Mouse (Mus musculus): ENCODE data around the gene Cmbl.
A peak's percentile ranks its signal among the peaks of the same experiment; 100 is the strongest.
"Not testable (repeated sequence)": the region's sequence is repeated elsewhere in the genome, so short reads cannot be mapped to it uniquely, and the experiment has no call there.

Cmbl gene

DNA sequence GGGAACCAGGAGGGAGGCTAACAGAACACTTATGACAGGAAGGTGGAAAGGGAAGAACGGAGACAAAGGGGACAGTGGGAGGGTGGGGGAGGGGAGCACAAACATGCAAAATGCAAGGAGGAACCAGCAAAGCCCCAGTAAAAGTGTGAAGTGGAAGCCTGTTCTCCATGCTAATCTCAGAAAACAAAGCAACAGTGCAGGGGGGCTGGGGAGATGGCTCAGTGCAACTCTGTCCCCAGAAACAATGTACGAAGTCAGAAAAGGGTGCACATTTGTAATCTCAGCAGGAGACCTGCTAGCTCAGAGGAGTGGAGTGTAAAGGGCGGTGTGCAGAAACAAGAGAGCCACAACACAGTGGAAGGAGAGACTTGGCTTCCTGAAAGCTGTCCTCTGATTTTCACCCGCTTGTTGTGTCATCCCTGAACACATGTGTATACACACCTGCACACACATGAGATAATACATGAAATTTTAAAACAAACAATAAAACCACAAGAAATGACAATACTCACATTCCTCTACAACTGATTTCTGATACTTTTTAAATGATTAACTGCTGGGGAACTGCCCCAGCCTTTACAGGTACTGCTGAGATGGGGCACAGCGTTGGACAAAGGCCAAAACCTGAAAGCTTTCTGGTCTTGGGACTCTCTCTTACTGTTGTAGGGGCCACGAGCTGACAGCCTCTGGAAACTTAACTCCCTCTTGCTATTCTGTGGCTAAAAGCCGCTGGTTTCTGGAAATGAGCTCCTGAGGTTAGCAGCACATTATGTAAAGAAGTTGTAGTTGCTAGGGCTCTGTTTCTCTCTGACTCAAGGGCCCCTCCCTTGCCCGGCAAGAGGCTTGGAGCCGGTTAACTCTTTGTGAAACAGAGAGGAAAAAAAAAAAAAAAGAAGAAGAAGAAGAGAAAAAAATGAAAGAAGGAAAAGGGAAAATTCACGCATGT, 22.9 kb upstream of the Cmbl start:
- DNase-seq (ENCODE audit: low read depth, low spot score), result no peak

GRCm38 (mm10) chr15:31543246-31543645, 21.9 kb upstream of the Cmbl start:
- DNase-seq (ENCODE audit: low read depth, low spot score), result no peak

DNA sequence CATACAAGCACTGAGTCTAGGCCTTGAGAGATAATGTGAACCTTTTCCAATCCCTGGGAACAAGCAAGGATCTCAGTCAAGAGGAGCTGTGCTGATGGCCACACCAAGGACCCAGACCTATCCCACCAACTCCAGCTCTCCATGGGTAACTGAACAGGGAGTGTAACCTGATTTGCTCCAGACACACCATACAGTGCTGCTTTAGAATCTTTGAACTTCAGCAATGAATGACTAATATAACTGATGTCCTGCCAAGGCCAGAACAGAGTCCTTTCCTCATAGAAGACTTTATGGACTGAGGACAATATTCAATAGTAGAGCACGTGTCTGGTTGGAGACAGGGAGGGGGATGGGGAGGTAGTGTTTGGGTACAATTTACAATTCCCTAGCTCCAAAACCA, 20.1 kb upstream of the Cmbl start:
- DNase-seq (ENCODE audit: low read depth, low spot score), result no peak

DNA sequence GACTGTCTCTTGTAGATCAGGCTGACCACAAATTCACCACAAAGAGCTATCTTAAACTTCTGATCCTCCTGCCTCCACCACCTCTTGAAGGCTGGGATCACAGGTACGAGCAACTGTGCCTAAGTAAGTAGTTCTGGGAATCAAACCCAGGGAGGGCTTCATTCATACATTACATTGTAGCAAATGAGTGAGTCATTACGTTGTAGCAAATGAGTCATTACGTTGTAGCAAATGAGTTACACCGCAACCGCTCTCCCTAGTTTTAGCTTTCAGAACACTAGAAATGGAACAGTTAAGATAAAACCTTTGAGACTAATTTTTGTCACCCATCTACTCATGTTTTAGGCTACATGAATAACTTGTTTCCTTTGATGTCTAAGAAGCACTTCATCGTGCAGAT, 18.9 kb upstream of the Cmbl start:
- no peak for DNase-seq (ENCODE audit: low read depth, low spot score)

GRCm38 (mm10) chr15:31547421-31547820, 17.8 kb upstream of the Cmbl start:
- no peak for DNase-seq (ENCODE audit: low read depth, low spot score)

- no peak for DNase-seq (ENCODE audit: low read depth, low spot score)
These were observed 14.8 kb upstream of the Cmbl start for GRCm38 (mm10) chr15:31550381-31550780.

DNA sequence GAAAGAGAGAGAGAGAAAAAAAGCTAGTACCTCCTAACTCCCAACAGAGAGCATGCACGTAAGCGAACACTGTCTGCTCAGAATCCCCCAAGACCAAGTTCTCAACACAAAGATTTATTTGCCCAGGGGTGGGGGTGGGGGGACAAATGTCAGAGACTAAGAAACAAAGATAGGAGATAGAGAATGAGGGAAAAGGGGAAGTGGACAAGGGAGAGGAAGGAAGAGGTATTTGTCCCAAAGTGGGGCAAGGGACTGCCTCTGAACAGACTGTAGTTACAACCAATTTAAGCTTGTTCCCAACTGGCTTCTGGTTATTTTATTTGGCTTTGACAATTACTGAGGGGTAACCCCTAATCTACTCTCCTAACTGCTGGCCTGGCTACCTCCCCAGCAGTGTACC, 10.3 kb upstream of the Cmbl start:
- no peak for DNase-seq (ENCODE audit: low read depth, low spot score)

- DNase-seq (ENCODE audit: low read depth, low spot score), result no peak
These were observed 3.8 kb upstream of the Cmbl start for GRCm38 (mm10) chr15:31561390-31561789.

DNA sequence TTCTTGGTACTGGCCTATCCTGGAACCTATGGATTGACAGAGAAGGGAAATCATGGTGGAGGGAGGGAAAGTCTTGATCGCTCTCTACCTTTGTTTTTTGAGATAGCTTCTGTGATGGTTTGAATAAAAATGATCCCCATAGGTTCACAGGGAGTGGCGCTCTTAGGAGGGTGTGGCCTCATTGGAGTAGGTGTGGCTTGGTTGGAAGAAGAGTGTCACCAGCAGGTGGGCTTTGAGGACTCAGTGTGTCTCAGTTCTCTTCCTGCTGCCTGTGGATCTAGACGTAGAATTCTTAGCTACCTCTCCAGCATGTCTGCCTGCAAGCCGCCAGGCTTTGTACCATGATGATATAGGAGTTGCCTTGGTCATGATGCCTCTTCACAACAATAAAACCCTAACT, 3.2 kb upstream of the Cmbl start:
- no peak for DNase-seq (ENCODE audit: low read depth, low spot score)

DNA sequence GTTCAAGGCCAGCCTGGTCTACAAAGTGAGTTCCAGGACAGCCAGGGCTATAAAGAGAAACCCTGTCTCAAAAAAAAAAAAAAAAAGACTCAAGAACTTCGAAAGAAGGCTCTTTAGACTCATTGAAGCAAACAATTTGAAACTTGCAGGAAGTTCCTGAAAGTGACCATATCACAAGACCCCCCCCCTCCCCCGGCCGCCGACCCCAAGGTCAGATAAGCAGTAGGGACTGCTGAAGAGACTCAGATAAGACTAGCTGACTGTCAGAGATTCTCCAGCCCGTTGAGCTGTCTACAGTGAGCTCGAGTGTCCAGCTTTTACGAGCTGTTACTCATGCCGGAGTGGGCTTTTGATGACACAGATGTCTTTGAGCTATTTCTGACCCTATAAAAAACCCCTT, 2.3 kb upstream of the Cmbl start:
- DNase-seq (ENCODE audit: low read depth, low spot score), result no peak

DNA sequence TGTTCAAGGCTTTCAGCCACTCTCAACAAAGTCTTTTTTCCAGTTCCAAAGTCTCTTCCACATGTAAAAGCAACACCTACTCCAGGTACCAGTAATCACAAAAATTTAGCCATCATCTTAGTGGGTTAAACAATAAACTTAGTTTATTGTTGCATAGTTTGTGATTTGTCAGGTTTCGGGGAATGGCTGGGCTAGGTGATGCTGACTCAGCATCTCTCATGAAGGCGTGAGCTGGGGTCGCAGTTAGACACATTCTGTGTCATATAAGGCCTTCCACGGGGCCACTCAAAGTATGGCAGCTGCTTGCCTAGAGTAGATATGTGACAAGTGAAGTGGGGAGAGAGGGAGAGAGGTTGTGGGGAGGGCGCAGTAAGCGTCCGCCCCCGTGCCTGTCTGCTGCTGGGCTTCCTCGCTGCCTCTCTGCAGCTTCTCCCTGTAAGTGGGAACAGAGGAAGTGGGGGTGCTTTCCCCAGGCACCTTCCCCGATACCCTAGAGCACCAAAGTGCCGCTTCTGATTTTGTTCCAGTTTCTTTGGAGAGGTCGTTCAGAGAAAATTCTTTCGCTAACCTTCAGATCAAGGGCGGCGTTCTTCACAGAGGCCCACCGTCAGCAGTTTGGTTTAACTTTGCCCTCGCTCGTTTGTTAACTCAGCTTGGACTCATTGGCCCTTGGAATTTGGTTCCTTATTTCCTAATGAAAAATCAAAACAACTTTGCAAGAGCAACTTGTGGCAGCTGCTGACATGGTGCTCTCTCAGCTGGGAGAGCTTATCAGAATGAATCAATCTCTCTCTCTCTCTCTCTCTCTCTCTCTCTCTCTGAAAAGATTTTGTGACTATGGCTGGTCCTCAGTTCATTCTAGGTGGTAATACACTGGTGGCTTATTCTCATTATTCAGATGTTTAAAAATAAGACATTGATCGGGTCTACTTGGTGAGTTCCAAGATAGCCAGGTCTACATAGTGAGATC, 1.3 kb upstream of the Cmbl start:
- no peak for DNase-seq (ENCODE audit: low read depth, low spot score)

DNA sequence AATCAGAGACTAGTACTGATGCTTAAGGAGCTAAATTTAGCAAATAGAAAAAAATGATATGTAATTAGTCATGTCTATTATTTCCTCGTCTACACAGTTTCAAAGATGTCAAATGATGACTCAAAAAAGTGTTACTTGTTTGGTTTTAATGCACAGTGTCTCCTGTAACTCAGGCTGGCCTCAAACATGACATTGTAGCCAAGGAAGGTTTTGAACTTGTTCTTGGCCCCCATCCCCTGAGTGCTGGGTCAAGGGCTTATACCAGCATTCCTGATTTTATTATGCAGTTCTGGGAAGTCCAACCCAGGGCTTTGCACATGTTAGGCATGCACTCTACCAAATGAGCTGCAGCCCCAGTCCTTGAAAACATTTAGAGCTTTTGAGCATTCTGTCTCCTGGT, 597 bp downstream of the Cmbl start:
- DNase-seq (ENCODE audit: low read depth, low spot score), result no peak

DNA sequence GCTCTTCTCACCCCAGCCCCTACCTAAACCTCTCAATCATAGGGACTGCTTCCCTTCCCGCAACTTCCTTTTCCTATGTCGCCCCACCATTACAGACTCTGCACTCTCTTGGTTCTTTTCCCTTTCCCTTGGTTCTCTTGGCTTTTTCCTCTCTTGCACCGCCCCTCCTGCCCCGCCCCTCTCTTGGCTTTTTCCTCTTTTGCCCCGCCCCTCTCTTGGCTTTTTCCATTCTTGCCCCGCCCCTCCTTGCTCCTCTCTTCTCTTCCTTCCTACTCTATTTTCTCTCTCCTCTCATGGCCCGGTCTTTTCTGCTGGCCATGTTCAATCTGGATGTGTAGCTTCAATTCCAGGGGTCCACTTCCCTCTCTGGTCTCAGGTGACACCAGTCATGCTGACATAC, 2.2 kb downstream of the Cmbl start:
- no peak for DNase-seq (ENCODE audit: low read depth, low spot score)

- peak; percentile 55 for DNase-seq (ENCODE audit: low read depth, low spot score)
These were observed 3.4 kb downstream of the Cmbl start for GRCm38 (mm10) chr15:31568581-31568996.

DNA sequence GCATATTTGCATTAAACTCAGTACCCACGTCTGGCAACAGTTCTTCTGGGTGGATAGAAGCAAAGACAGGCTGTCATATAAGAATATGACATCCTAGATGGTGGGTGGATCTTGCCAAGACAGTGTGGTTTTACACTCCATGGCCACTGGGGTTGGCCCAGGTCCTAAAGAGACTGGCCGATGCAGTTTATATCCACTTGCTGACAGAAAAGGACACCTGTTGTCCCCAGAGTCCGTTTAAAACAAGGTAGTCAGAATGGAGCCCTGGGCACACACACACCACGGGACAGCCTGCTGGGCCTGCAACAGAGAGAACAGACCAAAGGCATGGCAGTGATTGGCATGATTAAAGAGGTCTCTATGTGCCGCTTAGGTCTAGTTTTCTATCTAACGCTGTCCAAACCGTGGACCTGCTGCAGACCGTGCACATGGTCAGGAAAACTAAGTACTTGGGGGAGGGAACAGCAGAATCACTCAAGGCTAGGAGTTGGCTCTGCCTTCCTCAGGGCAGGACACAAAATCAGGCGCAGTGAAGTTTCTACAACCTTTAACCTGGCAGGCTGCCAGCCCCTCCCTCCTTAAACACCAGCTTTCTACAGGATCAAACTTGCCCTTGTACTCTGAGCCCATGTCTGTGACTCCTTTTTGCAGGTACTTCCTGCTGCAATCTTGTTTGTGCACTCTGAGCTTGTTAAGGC, 4.3 kb downstream of the Cmbl start:
- DNase-seq (ENCODE audit: low read depth, low spot score), result no peak

- no peak for DNase-seq (ENCODE audit: low read depth, low spot score)
These were observed 5.8 kb downstream of the Cmbl start for GRCm38 (mm10) chr15:31570959-31571358.

DNA sequence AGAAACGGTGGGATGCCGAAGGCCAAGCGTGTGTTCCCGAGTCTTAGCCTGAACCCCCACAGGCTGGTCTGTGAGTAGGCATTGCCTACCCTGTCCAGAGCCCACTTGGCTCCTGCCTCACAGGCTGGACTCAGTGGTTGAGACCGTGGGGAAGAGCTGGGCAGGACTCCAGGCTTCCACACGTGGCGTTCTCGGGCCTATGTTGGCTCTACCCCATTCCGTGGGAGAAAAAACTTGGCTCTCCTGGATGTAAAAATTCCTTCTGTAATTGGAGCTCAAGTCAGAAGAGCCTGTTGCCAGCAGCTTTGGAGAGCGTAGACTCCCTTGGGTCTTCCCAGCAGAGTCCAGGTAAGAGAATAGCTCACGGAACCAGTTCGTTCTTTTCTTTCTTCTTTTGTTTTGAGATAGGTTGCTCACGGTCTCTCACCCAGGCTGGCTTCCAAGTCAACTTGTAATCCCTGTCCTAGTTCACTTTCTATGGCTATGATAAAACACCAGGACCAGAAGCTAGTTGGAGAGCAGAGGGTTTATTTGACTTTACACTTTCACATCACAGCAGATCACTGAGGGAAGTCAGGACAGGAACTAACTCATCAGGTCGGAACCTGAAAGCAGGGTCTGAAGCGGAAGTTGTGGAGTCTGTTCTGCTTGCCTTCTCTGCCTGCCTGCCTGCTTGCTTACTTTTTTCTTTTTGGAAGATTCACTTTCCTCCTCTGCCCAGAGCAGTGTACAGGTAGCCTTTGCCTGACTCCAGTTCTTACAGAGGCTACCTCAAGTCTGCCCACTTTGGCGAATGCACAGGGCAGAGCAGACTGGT, 6.9 kb downstream of the Cmbl start:
- DNase-seq (ENCODE audit: low read depth, low spot score), result no peak

DNA sequence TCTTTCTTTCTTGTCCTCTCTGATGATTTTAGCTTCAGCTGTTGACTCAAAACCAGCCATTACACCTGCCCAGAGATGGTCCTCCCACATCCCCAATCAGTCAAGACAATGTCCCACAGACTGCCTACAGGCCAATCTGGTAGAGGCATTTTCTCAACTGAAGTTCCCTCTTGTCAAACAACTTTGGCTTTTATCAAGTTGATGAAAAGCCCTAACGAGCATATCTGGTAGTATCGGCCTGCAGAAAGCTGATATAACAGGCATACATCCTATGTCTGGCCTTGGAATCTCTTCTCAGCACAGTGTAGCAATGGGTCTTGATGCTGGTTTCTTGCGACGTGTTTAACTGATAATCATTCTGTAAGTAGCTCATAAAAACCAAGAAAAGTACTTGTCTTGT, 8.1 kb downstream of the Cmbl start:
- no peak for DNase-seq (ENCODE audit: low read depth, low spot score)

- no peak for DNase-seq (ENCODE audit: low read depth, low spot score)
These were observed 8.5 kb downstream of the Cmbl start for GRCm38 (mm10) chr15:31573692-31574091.

DNA sequence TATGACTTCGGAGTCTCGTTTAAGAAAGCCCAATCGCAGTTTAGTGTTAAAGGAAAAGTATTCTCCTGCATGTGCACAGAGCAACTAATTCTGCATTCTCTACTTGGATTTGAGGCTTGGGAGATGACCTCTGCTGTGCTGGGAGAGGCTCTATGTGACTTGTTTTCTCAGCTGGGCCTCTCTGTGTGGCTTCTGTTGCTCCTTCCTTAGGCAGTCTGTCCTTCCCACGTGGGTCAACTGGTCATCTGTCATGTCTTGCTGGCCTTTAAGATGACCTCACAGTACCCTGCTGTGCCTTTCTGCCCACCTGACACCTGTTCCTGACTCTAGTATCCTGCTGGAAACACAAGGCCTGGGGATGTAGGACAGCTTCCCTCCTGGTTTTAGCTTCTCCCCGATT, 10.9 kb downstream of the Cmbl start:
- peak; percentile 41 for DNase-seq (ENCODE audit: low read depth, low spot score)

DNA sequence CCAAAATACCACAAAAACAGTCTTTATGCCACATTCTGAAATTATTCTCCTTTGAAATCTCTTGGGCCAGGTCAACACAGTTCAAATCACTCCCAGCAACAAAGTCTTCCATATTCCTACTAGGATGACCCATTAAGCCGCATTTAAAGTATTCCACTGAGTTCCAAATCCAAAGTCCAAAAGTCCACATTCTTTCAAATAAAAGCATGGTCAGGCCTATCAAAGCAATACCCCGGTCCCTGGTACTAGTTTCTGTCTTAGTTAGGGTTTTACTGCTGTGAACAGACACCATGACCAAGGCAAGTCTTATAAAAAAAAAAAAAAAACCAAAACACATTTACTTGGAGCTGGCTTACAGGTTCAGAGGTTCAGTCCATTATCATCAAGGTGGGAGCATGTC, 15.9 kb downstream of the Cmbl start:
- DNase-seq (ENCODE audit: low read depth, low spot score), result not testable (repeated sequence)

Measured in mesoderm, embryonic 11.5 days (tissue).